Mouse (Mus musculus) bone marrow macrophage, adult 2 months (primary cell): ENCODE data around the gene Sun2. TPM values are rescaled to one million over a fixed set of nuclear protein-coding genes. Genes with fewer than 3 reads are reported as not detected.
A peak's percentile ranks its signal among the peaks of the same experiment; 100 is the strongest.

Experiments
- H3K27ac ChIP-seq: 2 replicates; pipeline ENCODE4 v1.5.1; 2012; ENCODE audit warnings: low read depth, low read length; ENCODE audit not compliant: insufficient read depth
- H3K4me1 ChIP-seq: 2 replicates; pipeline ENCODE4 v1.6.1; 2012; ENCODE audit warnings: low read length; ENCODE audit not compliant: control insufficient read depth, insufficient read depth
- H3K4me3 ChIP-seq: 2 replicates; pipeline ENCODE4 v1.5.1; 2012; ENCODE audit warnings: mild to moderate bottlenecking, low read length, moderate library complexity; ENCODE audit not compliant: insufficient read depth
- CTCF ChIP-seq: IDR thresholded peaks from 2 replicates; pipeline ENCODE4 v1.5.1; 2012; ENCODE audit warnings: low read depth, mild to moderate bottlenecking, low read length, moderate library complexity
- POLR2A ChIP-seq: IDR thresholded peaks from 2 replicates; pipeline ENCODE4 v1.6.1; 2012; ENCODE audit warnings: mild to moderate bottlenecking, low read depth, low read length, borderline replicate concordance
- polyA plus RNA-seq: library from polyadenylated mRNA; stranded (reverse); fragments of >200 nt; gene quantifications from 2 replicates; pipeline ENCODE4 v1.2.4, GENCODE M21; 2012; ENCODE audit not compliant: missing spikeins, insufficient read depth, insufficient read length

Gene Sun2
- polyA plus RNA-seq, 1 experiment: 63.2 TPM

DNA sequence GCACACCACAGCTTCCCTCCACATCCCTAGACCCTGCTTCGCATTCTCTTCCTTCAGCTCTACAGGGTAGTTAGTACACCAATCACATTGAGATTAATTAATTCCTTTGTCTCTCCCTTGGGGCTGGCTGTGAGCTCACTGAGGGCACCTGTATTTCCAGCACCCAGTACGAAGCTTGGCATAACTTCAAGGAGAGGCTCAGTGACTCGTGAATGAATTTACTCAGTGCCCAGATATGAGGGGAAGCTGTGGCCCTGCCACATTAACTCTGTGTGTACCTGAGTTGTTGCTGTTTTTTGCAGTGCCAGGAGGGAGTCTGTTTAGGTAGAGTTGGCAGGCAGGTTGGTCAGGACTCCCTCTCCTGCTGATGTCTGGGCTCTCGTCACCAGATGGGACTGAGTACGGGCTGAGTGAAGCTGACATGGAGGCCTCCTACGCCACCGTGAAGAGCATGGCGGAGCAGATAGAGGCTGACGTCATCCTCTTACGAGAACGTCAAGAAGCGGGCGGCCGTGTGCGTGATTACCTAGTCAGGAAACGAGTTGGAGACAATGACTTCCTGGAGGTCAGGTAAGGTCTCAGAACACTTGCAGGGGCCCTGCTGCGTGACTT lies 35.6 kb downstream of the Sun2 start:
- H3K4me3 ChIP-seq: no peak overlapping the region
- no peaks in the 10 kb centered on the region for H3K4me1 ChIP-seq
- H3K27ac ChIP-seq: no peak overlapping the region
- TF ChIP-seq POLR2A: no peak
- no peak for TF ChIP-seq CTCF

DNA sequence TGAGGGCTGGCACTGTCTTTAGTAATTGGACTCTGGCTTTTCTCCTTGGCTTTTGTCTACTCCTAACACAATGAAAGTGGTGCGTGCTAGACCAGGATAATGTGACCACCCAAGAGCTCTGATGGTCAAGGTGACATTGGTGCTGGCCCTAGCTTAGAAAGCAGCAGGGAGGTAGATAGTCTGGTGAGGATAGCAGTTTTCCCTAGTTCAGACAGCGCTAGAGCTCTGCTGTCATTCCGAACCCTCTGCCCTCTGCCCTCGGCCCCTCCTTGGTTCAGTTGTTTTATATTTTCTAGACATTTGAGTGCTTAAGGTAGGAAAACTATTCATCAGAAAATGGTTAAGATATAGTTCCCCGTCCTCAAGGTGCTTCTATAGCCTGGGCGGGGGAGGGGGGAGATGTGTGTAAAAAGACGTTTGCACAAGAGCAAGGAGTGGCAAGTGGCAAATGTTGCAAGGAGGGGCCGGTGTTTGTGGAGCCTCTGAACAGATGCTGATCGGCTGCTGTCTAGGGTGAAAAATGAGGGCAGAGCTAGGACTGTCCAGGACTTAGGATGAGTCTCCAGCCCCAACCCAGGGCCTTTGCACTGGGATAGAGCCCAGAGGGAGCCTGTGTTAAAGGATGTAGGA lies 44.7 kb downstream of the Sun2 start:
- H3K4me3 ChIP-seq: no peak overlapping the region
- no peak overlapping the region for H3K27ac ChIP-seq
- TF ChIP-seq CTCF (no peak), POLR2A (no peak)
- H3K4me1 ChIP-seq: peaks cover 19% of the 10 kb centered on the region

DNA sequence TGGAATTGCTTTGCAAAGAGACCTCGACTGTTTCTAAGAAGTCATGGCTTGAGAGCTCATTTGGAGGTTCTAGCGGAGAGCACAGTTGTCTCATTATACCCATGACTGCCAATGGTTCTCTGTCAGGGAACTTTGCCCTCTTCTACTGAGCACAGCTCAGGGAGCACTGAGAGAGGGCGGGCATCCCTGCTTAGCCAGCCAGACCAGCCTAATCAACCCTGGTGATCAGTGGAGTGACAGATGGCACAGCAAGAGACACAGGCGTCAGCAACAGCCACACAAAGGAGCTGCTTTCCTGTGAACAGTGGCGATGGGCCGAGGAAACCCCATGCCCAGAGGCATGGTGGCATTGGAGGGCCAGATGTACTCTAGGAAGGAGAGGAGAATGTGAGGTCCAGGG lies 45.3 kb downstream of the Sun2 start:
- no peak for TF ChIP-seq POLR2A
- no peak for TF ChIP-seq CTCF
- H3K4me3 ChIP-seq: no peak overlapping the region

DNA sequence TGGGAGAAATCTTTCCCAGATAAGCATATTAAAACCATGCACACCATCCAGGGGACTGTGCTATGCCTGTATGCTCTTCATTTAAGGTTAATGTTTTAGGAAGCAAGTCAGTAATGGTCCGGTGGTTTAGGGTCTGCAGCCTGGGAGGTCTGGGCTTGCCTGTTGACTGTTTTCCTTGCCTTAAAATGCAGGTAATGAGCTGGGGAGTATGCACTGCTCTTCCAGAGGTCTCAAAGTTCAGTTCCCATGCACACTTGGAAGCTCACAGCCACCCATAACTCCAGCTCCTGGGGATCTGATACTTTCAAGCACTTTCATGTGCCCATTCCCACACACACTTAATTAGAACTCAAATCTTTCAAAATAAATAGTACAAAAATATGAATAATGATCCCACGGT lies 45.8 kb downstream of the Sun2 start:
- Histone ChIP-seq H3K4me3 (no peak overlapping the region), H3K27ac (no peak overlapping the region), H3K4me1 (peaks cover 27% of the 10 kb centered on the region)
- TF ChIP-seq CTCF (no peak), POLR2A (no peak)

More for the DNA sequence above, 45.3 kb downstream of the Sun2 start:
- Histone ChIP-seq H3K27ac (no peak overlapping the region), H3K4me1 (peaks cover 24% of the 10 kb centered on the region)

DNA sequence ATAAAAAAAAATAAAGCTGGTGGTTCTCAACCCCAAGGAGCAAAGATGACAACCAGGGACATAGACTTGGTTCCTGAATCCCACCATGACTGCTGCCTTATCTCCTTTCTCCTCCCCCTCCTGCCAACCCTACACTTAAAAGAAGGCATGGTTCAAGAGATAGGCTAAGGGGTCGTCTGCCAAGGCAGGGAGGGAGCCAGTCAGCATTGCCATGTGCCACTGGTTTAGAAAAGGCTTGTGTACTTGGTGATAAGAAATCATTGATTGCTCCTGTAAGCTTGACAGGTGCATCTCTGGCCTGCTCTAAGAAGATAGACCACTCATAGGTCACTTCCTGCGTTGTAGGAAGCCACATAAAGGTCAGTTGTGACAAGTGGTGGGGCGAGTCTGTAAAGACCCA lies 46.8 kb downstream of the Sun2 start:
- no peak overlapping the region for H3K27ac ChIP-seq
- H3K4me3 ChIP-seq: no peak overlapping the region
- peaks cover 27% of the 10 kb centered on the region for H3K4me1 ChIP-seq
- no peak for TF ChIP-seq CTCF
- no peak for TF ChIP-seq POLR2A

DNA sequence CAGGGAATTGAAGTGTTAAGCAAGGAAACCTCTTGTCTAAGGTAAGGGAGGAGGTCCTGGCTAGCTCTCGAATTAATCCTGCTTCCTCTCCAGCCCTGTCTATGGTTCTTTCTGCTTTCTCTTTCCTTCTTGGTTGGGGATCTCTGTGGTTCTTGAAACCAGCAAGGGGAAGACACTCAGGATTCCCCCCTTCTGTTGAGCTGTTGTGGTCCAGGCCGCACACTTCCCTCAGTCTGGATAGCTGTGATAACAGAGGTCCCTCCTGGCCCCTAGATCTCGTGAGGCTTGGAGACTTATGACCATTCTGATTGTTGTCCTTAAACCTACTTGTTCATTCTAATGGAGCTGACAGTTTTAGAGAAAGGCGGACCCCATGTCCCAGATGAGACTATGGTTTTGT lies 47.8 kb downstream of the Sun2 start:
- TF ChIP-seq POLR2A: no peak
- TF ChIP-seq CTCF: no peak
- H3K27ac ChIP-seq: no peak overlapping the region
- H3K4me3 ChIP-seq: no peak overlapping the region
- peaks cover 27% of the 10 kb centered on the region for H3K4me1 ChIP-seq

DNA sequence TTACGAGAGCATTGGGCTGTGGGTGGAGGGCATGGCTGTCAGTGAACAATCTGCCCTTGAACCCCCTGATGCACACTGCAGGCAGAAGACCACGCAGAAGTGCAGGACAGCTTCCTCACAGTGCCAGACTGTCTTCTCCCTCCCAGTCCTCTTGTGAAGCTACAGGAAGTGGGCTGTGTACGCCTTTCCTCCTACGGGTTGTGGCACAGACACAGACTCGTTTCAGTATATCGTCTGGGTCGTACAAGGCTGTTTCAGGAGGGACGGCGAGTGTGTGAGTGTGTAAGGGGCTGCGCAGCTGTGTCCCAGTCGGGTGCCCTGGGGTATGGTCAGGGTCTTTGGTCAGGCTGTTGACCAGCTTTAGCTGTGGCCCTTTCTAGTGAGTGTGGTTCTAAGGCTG lies 48.6 kb downstream of the Sun2 start:
- Histone ChIP-seq H3K4me1 (peaks cover 31% of the 10 kb centered on the region), H3K4me3 (peak overlapping the region; percentile 45), H3K27ac (peak overlapping the region; percentile 15; the same call in 1 of the 2 replicates)
- TF ChIP-seq POLR2A: no peak
- TF ChIP-seq CTCF: no peak

DNA sequence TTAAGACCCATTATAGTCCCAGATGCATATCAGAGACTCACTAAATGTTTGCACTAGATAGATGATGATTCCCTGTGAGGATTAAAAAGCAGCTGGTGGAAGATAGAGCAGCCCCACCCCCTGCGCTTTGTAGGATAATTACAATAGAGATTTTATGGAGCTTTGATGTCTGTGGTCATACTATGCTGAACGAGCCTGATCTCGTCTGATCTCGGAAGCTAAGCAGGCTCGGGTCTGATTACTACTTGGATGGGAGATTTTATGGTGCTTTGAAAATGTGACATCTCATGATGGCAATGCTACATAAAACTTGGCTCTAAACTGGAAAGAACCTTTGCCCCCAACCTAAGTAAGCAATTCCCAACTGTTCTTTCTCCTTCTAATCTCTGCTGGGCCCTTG lies 50.0 kb downstream of the Sun2 start:
- no peak overlapping the region for H3K4me3 ChIP-seq
- TF ChIP-seq POLR2A: no peak
- no peak for TF ChIP-seq CTCF
- H3K4me1 ChIP-seq: peaks cover 31% of the 10 kb centered on the region
- H3K27ac ChIP-seq: no peak overlapping the region

DNA sequence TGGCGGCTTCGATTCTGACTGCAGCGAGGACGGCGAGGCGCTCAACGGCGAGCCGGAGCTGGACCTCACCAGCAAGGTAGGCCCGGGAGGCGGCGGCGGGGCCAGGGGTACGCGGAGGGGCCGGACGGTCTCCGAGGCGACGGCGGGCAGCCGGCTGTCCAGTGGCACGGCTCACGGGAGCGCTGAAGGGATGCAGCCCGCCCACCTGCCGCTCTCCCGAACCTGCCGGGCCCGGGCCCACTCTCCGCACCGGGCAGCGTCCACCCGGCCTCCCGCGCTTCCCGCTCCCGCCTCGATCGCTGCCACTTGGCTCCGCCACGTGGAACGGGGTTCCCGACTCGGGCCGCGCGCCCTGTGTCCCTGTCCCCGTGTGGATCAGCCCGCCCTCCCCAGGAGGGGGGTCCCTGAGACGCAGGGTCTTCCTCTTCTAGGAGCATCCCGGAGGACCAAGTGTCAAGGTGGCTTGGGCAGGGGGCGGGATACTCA lies 51.3 kb downstream of the Sun2 start:
- Histone ChIP-seq H3K4me1 (peaks cover 31% of the 10 kb centered on the region), H3K4me3 (peak overlapping the region; percentile 86), H3K27ac (no peak overlapping the region)
- TF ChIP-seq CTCF: no peak
- TF ChIP-seq POLR2A: no peak

DNA sequence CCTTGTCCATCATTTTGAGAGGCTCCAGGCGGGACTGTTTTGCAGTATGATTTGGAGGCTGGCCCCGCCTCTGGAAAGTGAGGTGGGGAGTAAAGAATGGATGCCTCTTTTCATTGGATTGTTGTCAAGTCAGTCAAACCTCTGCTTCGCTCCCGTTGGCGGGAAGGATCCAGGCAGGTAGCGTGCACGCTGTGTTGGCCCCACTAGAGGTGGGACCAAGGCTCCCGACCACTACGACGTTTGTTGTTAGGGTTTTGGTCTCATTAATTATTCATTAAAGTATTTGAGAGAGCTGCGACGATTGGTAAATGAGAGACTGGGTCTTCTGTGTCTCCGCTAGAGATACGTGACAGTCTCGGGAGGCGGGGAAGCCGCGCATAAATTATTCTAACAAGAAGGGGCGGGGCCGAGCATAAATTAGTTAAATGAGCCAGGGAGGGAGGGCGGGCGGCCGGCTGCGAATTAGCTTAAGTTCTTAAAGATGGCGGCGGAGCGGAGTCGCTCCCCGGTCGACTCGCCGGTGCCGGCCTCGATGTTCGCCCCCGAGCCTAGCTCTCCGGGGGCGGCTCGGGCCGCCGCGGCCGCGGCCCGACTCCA lies 51.8 kb downstream of the Sun2 start, which contains the start of gene Gtpbp1:
Gene Gtpbp1, plus strand, starts transcription at position 420 of the 597 bp plus-strand sequence.
- H3K27ac ChIP-seq: no peak within 1 kb of the TSS
- H3K4me1 ChIP-seq: peaks cover 31% of the 10 kb centered on the region
- 0 out of 2 replicates have a peak, but pooled peaks have one; percentile 60 for TF ChIP-seq POLR2A
- TF ChIP-seq CTCF: no peak
- peak within 1 kb of the TSS; percentile 86 for H3K4me3 ChIP-seq
